Mouse (Mus musculus): ENCODE data around the gene Lrrc39. TPM values are rescaled to one million over a fixed set of nuclear protein-coding genes. Genes with fewer than 3 reads are reported as not detected.
"Not testable (repeated sequence)": the region's sequence is repeated elsewhere in the genome, so short reads cannot be mapped to it uniquely, and the experiment has no call there.

Gene Lrrc39
- under 1 TPM in 1 of 2 experiments, not detected in 1; 0.12 TPM for total RNA-seq (2021)
- long read RNA-seq, experiment 1, partial matches to known transcripts: 0 of 9 reads
- long read RNA-seq, experiment 1, other reads (novel, unspliced or antisense): 9 of 9 reads
- long read RNA-seq, experiment 2, partial matches to known transcripts: 0 of 6 reads
- long read RNA-seq, experiment 2, other reads (novel, unspliced or antisense): 6 of 6 reads

DNA sequence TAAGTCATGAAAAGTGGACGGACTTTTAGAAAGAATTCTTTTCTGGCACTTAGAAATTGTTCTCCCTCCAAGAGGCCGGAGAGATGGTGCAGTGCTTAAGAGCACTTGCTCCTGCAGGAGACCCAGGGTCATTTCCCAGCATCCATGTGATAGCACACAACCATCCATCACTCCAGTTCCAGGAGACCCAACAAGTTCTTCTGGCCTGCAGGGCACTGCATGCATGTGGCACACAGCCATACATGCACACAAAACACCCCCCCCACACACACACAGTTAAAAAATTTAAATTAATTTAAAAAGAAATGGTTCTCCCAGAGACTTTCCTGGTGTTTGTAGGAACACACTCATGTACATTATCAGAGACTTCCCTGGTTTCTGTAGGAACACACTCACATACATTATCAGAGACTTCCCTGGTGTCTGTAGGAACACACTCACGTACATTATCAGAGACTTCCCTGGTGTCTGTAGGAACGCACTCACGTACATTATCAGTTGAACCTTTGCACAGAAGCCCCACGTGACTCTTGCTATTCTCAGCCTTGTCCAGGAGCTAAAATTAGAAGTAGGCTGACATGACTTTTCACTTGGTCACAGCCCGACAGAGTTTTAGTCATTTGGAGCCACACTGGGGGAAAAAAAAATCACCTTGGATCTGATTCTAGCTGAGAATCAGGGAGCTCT, at the start of gene Lrrc39:
Lrrc39 (plus strand) TSS at position 566 of the 687 bp plus-strand sequence.
- no peak for TF ChIP-seq CTCF (conservative IDR thresholded peaks at IDR 0.05)
- no peak within 1 kb of the TSS for H3K27ac ChIP-seq
- H3K4me3 ChIP-seq: no peak within 1 kb of the TSS
- DNase-seq (ENCODE audit: low spot score in 2 of 2): no peak

GRCm38 (mm10) chr3:116520141-116520761, 42.5 kb upstream of the Lrrc39 start:
- Histone ChIP-seq H3K4me3 (no peak overlapping the region), H3K27ac (no peak overlapping the region)
- TF ChIP-seq CTCF (conservative IDR thresholded peaks at IDR 0.05): no peak
- DNase-seq (ENCODE audit: low spot score in 2 of 2): no peak

DNA sequence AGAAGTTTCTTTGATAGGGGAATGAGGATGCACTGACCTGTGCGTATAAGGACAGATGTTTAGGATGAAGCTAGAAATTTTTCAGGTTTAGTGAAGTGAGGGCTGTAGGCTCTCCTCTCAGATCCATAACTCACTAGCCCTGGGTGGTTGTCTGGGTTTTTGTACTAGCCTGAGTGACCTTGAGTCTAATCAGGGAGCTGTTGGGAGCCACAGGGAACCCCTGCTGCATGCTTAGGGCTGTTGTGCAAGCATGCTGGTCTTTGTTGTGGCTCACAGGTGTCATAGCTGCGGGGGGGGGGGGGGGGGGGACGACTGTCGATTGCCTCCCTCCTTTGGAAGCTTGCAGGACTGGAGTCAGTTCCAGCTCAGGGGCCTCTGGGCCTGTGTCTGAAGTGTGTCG, 33.0 kb upstream of the Lrrc39 start:
- no peak for DNase-seq (ENCODE audit: low spot score in 2 of 2)
- no peak for TF ChIP-seq CTCF (conservative IDR thresholded peaks at IDR 0.05)
- Histone ChIP-seq H3K4me3 (no peak overlapping the region), H3K27ac (no peak overlapping the region)

- no peak overlapping the region for H3K4me3 ChIP-seq
- H3K27ac ChIP-seq: peak overlapping the region; percentile 53; the same call in 1 of the 2 replicates
- peak; percentile 40 to 48 for DNase-seq (ENCODE audit: low spot score in 2 of 2)
- no peak for TF ChIP-seq CTCF (conservative IDR thresholded peaks at IDR 0.05)
Observed at GRCm38 (mm10) chr3:116530826-116531225, 31.9 kb upstream of the Lrrc39 start.

- Histone ChIP-seq H3K27ac (peak overlapping the region; percentile 70), H3K4me3 (no peak overlapping the region)
- no peak for TF ChIP-seq CTCF (conservative IDR thresholded peaks at IDR 0.05)
- peak; percentile 37 to 54 for DNase-seq (ENCODE audit: low spot score in 2 of 2)
Observed at GRCm38 (mm10) chr3:116536428-116537199, 26.2 kb upstream of the Lrrc39 start.

DNA sequence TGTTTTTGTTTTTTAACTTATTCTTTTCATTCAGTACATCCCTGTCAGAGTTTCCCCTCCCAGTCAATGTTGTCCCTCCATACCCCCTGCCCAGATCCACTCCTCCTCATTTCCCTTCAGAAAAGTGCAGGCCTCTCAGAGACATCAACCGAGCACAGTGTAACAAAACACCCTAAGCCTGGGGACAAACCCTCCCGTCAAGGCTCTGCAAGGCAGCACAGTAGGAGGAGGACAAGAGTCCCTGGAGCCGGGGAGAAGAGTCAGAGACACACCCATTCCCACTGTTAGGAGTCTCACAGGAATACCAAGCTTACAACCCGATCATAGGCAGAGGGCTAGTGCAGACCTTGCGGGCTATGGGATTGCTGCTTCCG, 25.6 kb upstream of the Lrrc39 start:
- Histone ChIP-seq H3K27ac (peak overlapping the region; percentile 70), H3K4me3 (no peak overlapping the region)
- TF ChIP-seq CTCF (conservative IDR thresholded peaks at IDR 0.05): no peak
- DNase-seq (ENCODE audit: low spot score in 2 of 2): no peak

DNA sequence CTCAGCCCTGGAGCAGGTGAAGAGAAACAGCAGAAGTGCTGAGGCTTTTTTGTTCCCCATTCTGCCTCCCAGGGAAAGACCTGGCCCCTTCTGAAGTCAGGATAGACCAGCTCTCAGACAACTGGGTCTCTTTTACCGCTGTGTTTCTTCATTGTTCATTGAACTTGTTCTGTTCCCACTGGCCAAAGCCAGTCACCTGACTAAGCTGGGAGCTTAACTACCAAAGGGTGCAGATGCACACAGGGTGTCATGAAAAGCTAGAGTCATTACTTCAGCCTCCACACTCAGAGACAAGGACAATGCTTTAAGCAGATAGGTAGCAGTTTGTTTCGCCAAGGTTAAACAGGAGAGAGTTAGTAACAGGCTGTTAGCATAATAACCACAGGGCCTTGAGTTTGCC, 20.7 kb upstream of the Lrrc39 start:
- no peak for TF ChIP-seq CTCF (conservative IDR thresholded peaks at IDR 0.05)
- no peak overlapping the region for H3K4me3 ChIP-seq

DNA sequence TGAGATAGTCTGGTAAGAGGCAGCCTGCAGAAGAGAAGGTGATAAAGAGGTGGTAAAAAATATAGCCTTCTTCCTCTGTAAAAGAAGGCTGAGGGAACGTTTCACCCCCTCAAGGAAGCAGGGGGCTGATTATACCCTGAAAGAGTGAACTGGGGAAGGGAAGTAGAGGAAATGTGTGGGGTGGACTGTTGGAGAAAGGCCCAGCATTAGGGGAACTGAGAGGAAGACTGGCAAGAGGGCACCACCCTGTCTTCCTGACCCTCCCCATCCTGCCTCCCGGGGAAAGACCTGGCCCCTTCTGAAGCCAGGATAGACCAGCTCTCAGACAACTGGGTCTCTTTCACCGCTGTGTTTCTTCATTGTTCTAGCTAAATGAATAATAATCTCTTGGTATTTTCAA, 20.2 kb upstream of the Lrrc39 start:
- Histone ChIP-seq H3K4me3 (no peak overlapping the region), H3K27ac (no peak overlapping the region)
- no peak for TF ChIP-seq CTCF (conservative IDR thresholded peaks at IDR 0.05)
- DNase-seq (ENCODE audit: low spot score in 2 of 2): no peak

More for the DNA sequence above, 20.7 kb upstream of the Lrrc39 start:
- no peak overlapping the region for H3K27ac ChIP-seq
- no peak for DNase-seq (ENCODE audit: low spot score in 2 of 2)

- no peak for DNase-seq (ENCODE audit: low spot score in 2 of 2)
- TF ChIP-seq CTCF (conservative IDR thresholded peaks at IDR 0.05): no peak
- Histone ChIP-seq H3K27ac (no peak overlapping the region), H3K4me3 (no peak overlapping the region)
Observed at GRCm38 (mm10) chr3:116547430-116547829, 15.3 kb upstream of the Lrrc39 start.

- TF ChIP-seq CTCF (conservative IDR thresholded peaks at IDR 0.05): no peak
- no peak for DNase-seq (ENCODE audit: low spot score in 2 of 2)
Observed at GRCm38 (mm10) chr3:116551362-116551761, 11.4 kb upstream of the Lrrc39 start.

DNA sequence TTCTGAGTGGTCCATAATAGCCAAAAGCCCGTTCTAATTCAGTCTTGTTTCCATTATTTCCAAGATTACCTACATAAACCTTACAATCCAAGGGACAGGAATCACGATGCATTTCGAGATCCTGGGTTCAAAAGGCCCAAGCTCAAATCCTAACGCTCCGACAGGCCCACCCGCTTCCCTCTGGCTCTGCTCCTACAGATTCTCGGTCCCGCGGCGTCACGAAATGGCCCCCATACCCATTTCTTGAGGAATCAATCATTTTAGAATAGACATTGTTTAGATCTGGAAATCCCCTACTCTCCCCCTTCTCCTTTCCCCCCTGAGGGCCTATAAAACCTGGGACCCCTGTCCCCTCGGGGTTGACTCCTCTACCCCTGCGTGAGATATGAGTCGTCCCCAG, 1.5 kb upstream of the Lrrc39 start:
- DNase-seq (ENCODE audit: low spot score in 2 of 2); H3K27ac ChIP-seq: not testable (repeated sequence)

More at GRCm38 (mm10) chr3:116551362-116551761, 11.4 kb upstream of the Lrrc39 start:
- H3K27ac ChIP-seq: no peak overlapping the region
- H3K4me3 ChIP-seq: no peak overlapping the region

DNA sequence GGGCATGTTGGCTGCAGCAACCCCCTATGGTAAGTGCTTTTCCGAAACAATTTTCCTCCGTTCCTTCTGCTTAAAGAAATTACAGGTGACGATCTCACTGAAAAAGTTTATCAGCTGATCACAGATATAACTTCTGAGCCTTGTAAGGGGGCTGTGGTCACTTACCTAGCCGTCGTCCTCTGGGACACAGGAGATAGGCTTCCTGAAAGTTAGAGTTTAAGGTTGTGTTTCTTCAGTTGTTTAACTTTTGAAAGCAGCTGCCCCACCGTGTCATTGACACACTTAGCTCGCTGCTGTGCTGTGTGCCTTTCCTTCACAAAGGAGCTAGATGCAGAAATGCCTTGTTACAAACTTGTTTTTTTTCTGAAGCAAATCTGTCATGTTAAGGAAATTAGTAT, 321 bp downstream of the Lrrc39 start:
- no peak for TF ChIP-seq CTCF (conservative IDR thresholded peaks at IDR 0.05)
- Histone ChIP-seq H3K27ac (no peak overlapping the region), H3K4me3 (no peak overlapping the region)
- DNase-seq (ENCODE audit: low spot score in 2 of 2): no peak

More for the DNA sequence above, 1.5 kb upstream of the Lrrc39 start:
- H3K4me3 ChIP-seq: not testable (repeated sequence)

DNA sequence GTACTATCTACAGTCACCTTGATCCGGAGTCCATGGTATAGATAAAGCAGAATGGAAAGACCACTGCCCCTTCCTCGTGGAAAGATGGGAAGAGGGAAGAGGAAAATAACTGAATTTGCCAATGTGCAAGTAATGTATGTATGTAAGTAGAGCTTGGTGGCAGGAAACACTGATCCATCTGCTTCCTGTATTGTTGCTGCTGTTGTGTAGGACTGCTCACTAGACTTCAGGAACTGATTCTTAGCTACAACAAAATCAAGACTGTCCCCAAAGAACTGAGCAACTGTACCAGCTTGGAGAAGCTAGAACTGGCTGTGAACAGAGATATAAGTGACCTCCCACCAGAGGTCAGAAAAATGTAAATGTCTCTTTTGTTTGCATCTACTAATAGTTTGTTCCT, 7.9 kb downstream of the Lrrc39 start:
- DNase-seq (ENCODE audit: low spot score in 2 of 2): no peak
- no peak overlapping the region for H3K4me3 ChIP-seq
- H3K27ac ChIP-seq: no peak overlapping the region
- TF ChIP-seq CTCF (conservative IDR thresholded peaks at IDR 0.05): no peak
